Mouse (Mus musculus): Measurements from ENCODE around the gene Slc46a1. TPM values are rescaled to one million over a fixed set of nuclear protein-coding genes. Genes with fewer than 3 reads are reported as not detected.
A peak's percentile ranks its signal among the peaks of the same experiment; 100 is the strongest.

Gene Slc46a1
- polyA plus RNA-seq, 1 experiment from 2014 or later = 6.5 TPM

GRCm38 (mm10) chr11:78488168-78488567 is 22.7 kb downstream of the Slc46a1 start:
- H3K27ac ChIP-seq (replicated peaks) = no peak overlapping the region
- H3K36me3 ChIP-seq (replicated peaks) = no peaks in the 10 kb centered on the region
- H3K9me3 ChIP-seq (replicated peaks) = no peaks in the 10 kb centered on the region
- H3K9ac ChIP-seq = no peak overlapping the region
- 3% methylated on average over 8 of the region's 8 CpGs for WGBS (ENCODE audit: insufficient replicate concordance)
- H3K4me3 ChIP-seq (replicated peaks) = no peak overlapping the region
- H3K27me3 ChIP-seq = peaks cover 83% of the 10 kb centered on the region
- 0 out of 2 replicates have a peak, but pooled peaks cover 3% of the 10 kb centered on the region for H3K4me1 ChIP-seq (replicated peaks)
- ATAC-seq (ENCODE audit: insufficient read depth) = no peak
- H3K4me2 ChIP-seq = no peak overlapping the region

GRCm38 (mm10) chr11:78490781-78491241 is 25.3 kb downstream of the Slc46a1 start:
- no peak for ATAC-seq (ENCODE audit: insufficient read depth)
- H3K4me2 ChIP-seq = peak overlapping the region; percentile 45
- 0 out of 2 replicates have a peak, but pooled peaks cover 3% of the 10 kb centered on the region for H3K4me1 ChIP-seq (replicated peaks)
- no peak overlapping the region for H3K9ac ChIP-seq
- no peaks in the 10 kb centered on the region for H3K36me3 ChIP-seq (replicated peaks)
- no peaks in the 10 kb centered on the region for H3K9me3 ChIP-seq (replicated peaks)
- H3K27ac ChIP-seq (replicated peaks) = no peak overlapping the region
- peaks cover 87% of the 10 kb centered on the region for H3K27me3 ChIP-seq
- WGBS (ENCODE audit: insufficient replicate concordance) = 9% methylated on average over 48 of the region's 48 CpGs
- H3K4me3 ChIP-seq (replicated peaks) = 0 out of 2 replicates have a peak overlapping the region, but pooled peaks have one; percentile 20

DNA sequence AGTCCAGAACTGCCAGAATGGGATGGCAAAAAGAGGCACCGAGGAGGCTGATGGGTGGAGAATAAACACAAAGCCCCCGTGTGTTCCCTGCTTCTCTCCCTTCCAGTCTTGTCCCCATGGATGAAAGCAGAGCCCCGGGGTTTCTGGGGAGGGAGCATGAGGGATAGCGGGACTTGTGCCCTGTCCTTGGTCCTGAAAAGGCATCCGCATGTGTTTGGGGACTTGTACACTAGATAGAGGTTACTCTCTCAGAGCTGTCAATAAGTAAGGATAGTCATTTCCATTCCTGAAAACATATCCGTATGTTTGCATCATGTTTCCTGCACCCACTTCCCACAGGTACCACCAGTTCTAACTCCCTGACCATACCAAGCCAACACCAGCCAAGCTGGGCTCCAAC is 30.4 kb downstream of the Slc46a1 start:
- no peaks in the 10 kb centered on the region for H3K9me3 ChIP-seq (replicated peaks)
- H3K36me3 ChIP-seq (replicated peaks) = no peaks in the 10 kb centered on the region
- no peak overlapping the region for H3K9ac ChIP-seq
- 7% methylated on average over 6 of the region's 6 CpGs for WGBS (ENCODE audit: insufficient replicate concordance)
- no peak overlapping the region for H3K4me2 ChIP-seq
- no peak overlapping the region for H3K4me3 ChIP-seq (replicated peaks)
- H3K27ac ChIP-seq (replicated peaks) = no peak overlapping the region
- H3K4me1 ChIP-seq (replicated peaks) = peaks cover 18% of the 10 kb centered on the region
- ATAC-seq (ENCODE audit: insufficient read depth) = no peak
- peaks cover 89% of the 10 kb centered on the region for H3K27me3 ChIP-seq

DNA sequence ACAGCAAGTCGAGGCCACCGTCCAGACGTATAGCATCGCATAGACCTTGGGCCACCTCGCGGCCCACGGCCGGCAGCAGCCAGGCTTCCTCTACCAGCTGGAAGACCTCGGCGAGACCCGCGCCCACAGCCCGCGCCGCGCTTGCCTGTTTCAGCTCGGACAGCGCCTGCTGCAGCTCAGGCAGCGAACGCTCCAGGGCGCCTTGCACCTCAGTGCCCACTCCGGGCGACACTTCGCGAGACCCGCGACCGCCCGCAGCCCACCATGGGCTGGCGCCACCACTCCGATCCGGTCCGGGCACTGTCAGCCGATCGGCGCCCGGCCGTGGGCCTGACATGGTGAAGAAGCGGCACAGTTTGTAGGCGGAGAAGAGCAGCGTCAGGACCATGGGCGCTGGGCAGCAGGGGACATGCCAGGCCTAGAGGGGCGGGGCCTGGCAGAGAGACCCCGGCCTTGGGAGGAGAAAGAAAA is 31.6 kb downstream of the Slc46a1 start:
- no peak overlapping the region for H3K9ac ChIP-seq
- no peaks in the 10 kb centered on the region for H3K36me3 ChIP-seq (replicated peaks)
- H3K27ac ChIP-seq (replicated peaks) = no peak overlapping the region
- no peaks in the 10 kb centered on the region for H3K9me3 ChIP-seq (replicated peaks)
- peak overlapping the region; percentile 47 for H3K4me3 ChIP-seq (replicated peaks)
- H3K4me2 ChIP-seq = peak overlapping the region; percentile 69
- ATAC-seq (ENCODE audit: insufficient read depth) = no peak
- WGBS (ENCODE audit: insufficient replicate concordance) = 2% methylated on average over 44 of the region's 44 CpGs
- H3K4me1 ChIP-seq (replicated peaks) = peaks cover 18% of the 10 kb centered on the region
- H3K27me3 ChIP-seq = peaks cover 86% of the 10 kb centered on the region

DNA sequence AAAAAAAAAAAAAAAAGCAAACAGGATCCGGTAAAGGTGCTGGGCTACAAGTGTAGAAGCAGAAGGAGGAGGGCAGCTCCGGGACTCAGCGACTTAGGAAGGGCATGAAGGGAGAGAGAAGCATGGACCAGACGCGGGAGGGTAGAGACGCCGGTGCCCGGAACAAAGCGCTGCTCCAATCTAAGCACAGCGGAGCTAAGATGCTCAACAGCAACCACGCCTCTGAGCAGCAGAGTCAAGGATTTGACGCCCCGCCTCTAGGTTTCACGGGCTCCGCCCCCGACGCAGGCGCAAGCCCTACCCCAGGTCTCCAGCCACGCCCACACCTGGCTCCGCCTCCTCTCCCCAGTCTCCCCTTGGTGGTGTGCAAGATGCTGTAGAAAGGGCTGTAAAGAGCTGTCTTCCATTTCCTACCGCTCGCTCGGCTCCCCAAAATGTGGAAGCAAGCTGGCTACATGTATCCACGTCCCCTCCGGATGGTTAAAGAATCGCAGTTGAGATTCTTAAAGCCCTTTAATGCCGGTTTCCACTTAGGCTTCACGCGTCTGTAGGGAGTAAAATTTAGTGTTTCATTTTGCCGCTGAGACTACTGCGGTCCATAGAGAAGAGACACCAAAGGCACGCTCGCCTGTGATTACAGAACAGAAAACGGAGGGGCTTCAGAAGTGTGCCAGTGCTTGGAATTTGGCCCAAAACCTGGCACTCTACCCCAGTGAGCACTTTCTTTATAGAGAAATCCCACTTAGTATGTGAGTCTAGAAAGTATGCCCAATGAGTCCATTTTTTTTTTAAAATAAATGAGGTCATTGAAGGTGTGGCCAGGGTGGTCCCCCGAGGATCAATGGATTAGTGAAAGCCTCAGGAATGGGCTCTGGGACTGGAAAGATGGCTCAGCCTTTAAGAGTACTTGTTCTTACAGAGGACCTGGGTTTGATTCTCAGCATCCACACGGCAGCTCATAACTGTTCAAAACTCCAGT is 32.3 kb downstream of the Slc46a1 start, which contains the start of gene Sarm1:
Gene Sarm1, minus strand, starts transcription at position 211 of the 979 bp plus-strand sequence.
- Histone ChIP-seq H3K9ac (no peak within 1 kb of the TSS), H3K27ac (replicated peaks) (peak within 1 kb of the TSS; percentile 53)
- peak; percentile 66 for ATAC-seq (ENCODE audit: insufficient read depth)

GRCm38 (mm10) chr11:78499004-78499403 is 33.5 kb downstream of the Slc46a1 start, which contains the start of gene Vtn:
Gene Vtn, plus strand, starts transcription at chr11:78499091.
- peak; percentile 60 for ATAC-seq (ENCODE audit: insufficient read depth)
- 50% methylated on average over 7 of the region's 7 CpGs for WGBS (ENCODE audit: insufficient replicate concordance)
- H3K27ac ChIP-seq (replicated peaks) = peak within 1 kb of the TSS; percentile 75

More for the DNA sequence above, 32.3 kb downstream of the Slc46a1 start, which contains the start of gene Sarm1:
- Histone ChIP-seq H3K4me3 (replicated peaks) (peak within 1 kb of the TSS; percentile 47), H3K4me1 (replicated peaks) (peaks cover 22% of the 10 kb centered on the region), H3K27me3 (peaks cover 81% of the 10 kb centered on the region), H3K36me3 (replicated peaks) (no peaks in the 10 kb centered on the region), H3K9me3 (replicated peaks) (no peaks in the 10 kb centered on the region), H3K4me2 (peak within 1 kb of the TSS; percentile 69)
- WGBS (ENCODE audit: insufficient replicate concordance) = 3% methylated on average over 36 of the region's 36 CpGs

DNA sequence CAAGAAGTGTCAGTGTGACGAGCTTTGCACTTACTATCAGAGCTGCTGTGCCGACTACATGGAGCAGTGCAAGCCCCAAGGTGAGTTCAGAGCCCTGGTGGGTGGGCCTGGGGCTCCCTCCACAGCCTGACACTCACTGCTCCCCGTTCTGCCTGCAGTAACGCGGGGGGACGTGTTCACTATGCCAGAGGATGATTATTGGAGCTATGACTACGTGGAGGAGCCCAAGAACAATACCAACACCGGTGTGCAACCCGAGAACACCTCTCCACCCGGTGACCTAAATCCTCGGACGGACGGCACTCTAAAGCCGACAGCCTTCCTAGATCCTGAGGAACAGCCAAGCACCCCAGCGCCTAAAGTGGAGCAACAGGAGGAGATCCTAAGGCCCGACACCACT is 34.0 kb downstream of the Slc46a1 start:
- WGBS (ENCODE audit: insufficient replicate concordance) = 34% methylated on average over 16 of the region's 16 CpGs
- 0 out of 2 replicates have a peak, but pooled peaks have one; percentile 1 for ATAC-seq (ENCODE audit: insufficient read depth)
- Histone ChIP-seq H3K4me2 (peak overlapping the region; percentile 33), H3K4me1 (replicated peaks) (peaks cover 22% of the 10 kb centered on the region), H3K27me3 (peaks cover 71% of the 10 kb centered on the region), H3K9me3 (replicated peaks) (no peaks in the 10 kb centered on the region), H3K27ac (replicated peaks) (peak overlapping the region; percentile 75), H3K4me3 (replicated peaks) (peak overlapping the region; percentile 50), H3K9ac (peak overlapping the region; percentile 37), H3K36me3 (replicated peaks) (no peaks in the 10 kb centered on the region)

More at GRCm38 (mm10) chr11:78499004-78499403, 33.5 kb downstream of the Slc46a1 start, which contains the start of gene Vtn:
- H3K9me3 ChIP-seq (replicated peaks) = no peaks in the 10 kb centered on the region
- peak within 1 kb of the TSS; percentile 50 for H3K4me3 ChIP-seq (replicated peaks)
- peak within 1 kb of the TSS; percentile 69 for H3K4me2 ChIP-seq
- H3K36me3 ChIP-seq (replicated peaks) = no peaks in the 10 kb centered on the region
- peaks cover 22% of the 10 kb centered on the region for H3K4me1 ChIP-seq (replicated peaks)
- H3K9ac ChIP-seq = peak within 1 kb of the TSS; percentile 37
- H3K27me3 ChIP-seq = peaks cover 76% of the 10 kb centered on the region

DNA sequence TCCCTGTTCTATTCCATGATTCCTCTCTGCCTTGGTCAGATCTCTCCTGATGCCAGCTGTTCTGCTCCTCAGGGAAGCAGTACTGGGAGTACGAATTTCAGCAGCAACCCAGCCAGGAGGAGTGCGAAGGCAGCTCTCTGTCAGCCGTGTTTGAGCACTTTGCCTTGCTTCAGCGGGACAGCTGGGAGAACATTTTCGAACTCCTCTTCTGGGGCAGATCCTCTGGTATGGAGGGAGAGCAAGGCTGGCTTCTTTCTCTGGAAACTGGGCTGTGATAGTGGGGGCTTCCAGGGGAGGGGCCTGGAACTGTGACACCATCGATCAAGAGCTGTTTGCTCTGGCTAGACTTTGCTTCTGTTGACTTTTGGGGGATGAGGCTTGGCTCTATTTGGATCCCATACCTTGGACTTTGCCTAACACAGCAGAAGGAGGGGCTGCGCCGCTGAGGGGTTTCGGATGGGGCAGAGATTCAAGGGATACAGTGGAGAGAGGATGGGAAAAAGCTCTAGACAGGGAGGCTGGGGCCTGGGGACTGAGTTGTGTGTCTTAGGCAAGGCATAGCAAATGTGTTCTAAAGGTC is 35.2 kb downstream of the Slc46a1 start:
- peak overlapping the region; percentile 75 for H3K27ac ChIP-seq (replicated peaks)
- 0 out of 2 replicates have a peak, but pooled peaks cover under 1% of the 10 kb centered on the region for H3K36me3 ChIP-seq (replicated peaks)
- peaks cover 59% of the 10 kb centered on the region for H3K27me3 ChIP-seq
- peak overlapping the region; percentile 50 for H3K4me3 ChIP-seq (replicated peaks)
- 55% methylated on average over 9 of the region's 9 CpGs for WGBS (ENCODE audit: insufficient replicate concordance)
- peak overlapping the region; percentile 39 for H3K9ac ChIP-seq
- no peaks in the 10 kb centered on the region for H3K9me3 ChIP-seq (replicated peaks)
- peak overlapping the region; percentile 46 for H3K4me2 ChIP-seq
- ATAC-seq (ENCODE audit: insufficient read depth) = peak; percentile 56
- peaks cover 22% of the 10 kb centered on the region for H3K4me1 ChIP-seq (replicated peaks)

DNA sequence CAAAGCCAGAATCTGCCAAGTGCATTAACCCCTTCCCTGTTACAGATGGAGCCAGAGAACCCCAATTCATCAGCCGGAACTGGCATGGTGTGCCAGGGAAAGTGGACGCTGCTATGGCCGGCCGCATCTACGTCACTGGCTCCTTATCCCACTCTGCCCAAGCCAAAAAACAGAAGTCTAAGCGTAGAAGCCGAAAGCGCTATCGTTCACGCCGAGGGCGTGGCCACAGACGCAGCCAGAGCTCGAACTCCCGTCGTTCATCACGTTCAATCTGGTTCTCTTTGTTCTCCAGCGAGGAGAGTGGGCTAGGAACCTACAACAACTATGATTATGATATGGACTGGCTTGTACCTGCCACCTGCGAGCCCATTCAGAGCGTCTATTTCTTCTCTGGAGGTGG is 36.0 kb downstream of the Slc46a1 start:
- Histone ChIP-seq H3K4me2 (peak overlapping the region; percentile 46), H3K9me3 (replicated peaks) (no peaks in the 10 kb centered on the region), H3K27me3 (peaks cover 51% of the 10 kb centered on the region), H3K36me3 (replicated peaks) (peaks cover 9% of the 10 kb centered on the region), H3K9ac (no peak overlapping the region), H3K4me3 (replicated peaks) (peak overlapping the region; percentile 22; the same call in 1 of the 2 replicates), H3K27ac (replicated peaks) (no peak overlapping the region), H3K4me1 (replicated peaks) (peaks cover 22% of the 10 kb centered on the region)
- no peak for ATAC-seq (ENCODE audit: insufficient read depth)
- WGBS (ENCODE audit: insufficient replicate concordance) = 66% methylated on average over 20 of the region's 20 CpGs

DNA sequence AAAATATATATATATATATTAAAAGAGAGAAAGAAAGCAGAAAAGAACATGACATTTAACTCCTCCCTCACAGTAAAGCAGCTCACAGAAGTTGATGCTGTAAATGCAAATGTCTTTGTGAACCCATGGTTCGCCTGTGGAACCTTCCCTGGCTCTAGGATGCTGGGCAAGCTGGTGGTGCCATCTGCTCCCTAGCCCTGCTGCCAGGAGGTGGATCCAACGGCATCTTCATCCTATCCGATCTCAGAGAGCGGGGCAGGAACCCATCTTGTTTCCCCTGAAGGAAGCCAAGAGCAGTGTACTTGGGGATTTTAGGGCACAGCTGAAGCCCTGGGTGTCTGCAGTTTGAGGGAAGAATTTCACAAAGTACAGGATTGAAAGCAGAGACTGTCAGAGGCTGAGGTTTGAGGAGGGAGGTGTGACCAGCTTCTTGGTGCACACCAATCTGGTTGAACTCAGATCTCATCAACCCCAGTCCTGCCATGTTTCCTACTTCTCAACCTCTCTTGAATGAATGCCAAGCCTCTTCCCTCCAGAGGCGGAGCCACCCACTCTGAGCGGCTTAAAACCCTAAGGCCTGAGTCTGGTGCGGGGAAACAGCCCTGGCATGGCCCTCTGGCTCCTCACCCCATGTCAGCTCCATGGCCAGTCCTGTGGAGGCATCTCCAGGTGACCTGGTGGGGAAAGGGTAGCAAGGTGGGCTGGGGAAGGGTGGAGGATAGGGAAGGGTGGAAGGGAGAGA is 37.6 kb downstream of the Slc46a1 start, which contains the start of gene Sebox:
Gene Sebox, plus strand, starts transcription at position 539 of the 742 bp plus-strand sequence.
- H3K9me3 ChIP-seq (replicated peaks) = no peaks in the 10 kb centered on the region
- ATAC-seq (ENCODE audit: insufficient read depth) = no peak
- peaks cover 36% of the 10 kb centered on the region for H3K27me3 ChIP-seq
- H3K36me3 ChIP-seq (replicated peaks) = peaks cover 25% of the 10 kb centered on the region
- H3K4me1 ChIP-seq (replicated peaks) = peaks cover 7% of the 10 kb centered on the region
- H3K27ac ChIP-seq (replicated peaks) = no peak within 1 kb of the TSS
- H3K9ac ChIP-seq = no peak within 1 kb of the TSS
- 51% methylated on average over 7 of the region's 7 CpGs for WGBS (ENCODE audit: insufficient replicate concordance)
- no peak within 1 kb of the TSS for H3K4me3 ChIP-seq (replicated peaks)
- no peak within 1 kb of the TSS for H3K4me2 ChIP-seq

Data from liver, embryonic 15.5 days (tissue).